Mouse (Mus musculus) kidney, embryonic 14.5 days (tissue): ENCODE data around the gene Enkur. TPM values are rescaled to one million over a fixed set of nuclear protein-coding genes. Genes with fewer than 3 reads are reported as not detected.

Experiments used
- polyA plus RNA-seq: library from polyadenylated mRNA; unstranded; fragments of >200 nt; fragmentation: Nextera tagmentation; extraction: Ambion mirVana; gene quantifications from 2 replicates; pipeline ENCODE4 v1.2.1, GENCODE M21; 2014

Gene Enkur
- polyA plus RNA-seq, 1 experiment from 2014 or later, result 0.35 TPM

Other genes with a start within 250 kb of the Enkur start
- gene Arhgap21, start 236.5 kb downstream of the Enkur start, polyA plus RNA-seq, result 14.4 and 15.9 TPM in 2 replicates
- 5.2 and 8.8 TPM in 2 replicates for gene Thnsl1, start 359 bp upstream of the Enkur start, polyA plus RNA-seq
- gene Gpr158, start 162.2 kb upstream of the Enkur start, polyA plus RNA-seq, result not detected in 2 replicates